Mouse (Mus musculus) embryonic facial prominence, embryonic 14.5 days (tissue): ENCODE measurements at regions not wholly inside any gene's neighbourhood (a gene's known extent, or its start where the extent isn't known, plus 50 kb on each side); places are given as distances from the start of the nearest gene placed in this dataset.

Experiments
- ATAC-seq: fragments of 200-750 bp; cut with Nextera tagmentation; 2 replicates; pipeline ENCODE4 v1.8.0; 2017; ENCODE audit warnings: low read depth, moderate number of reproducible peaks, moderate TSS enrichment
- DNase-seq: peaks from one replicate; pipeline ENCODE4 v3.0.0-alpha.2; 2015; ENCODE audit warnings: low spot score
- H3K27ac ChIP-seq: fragments of 300-500 bp; sonication (generic); replicated peaks from 2 replicates; pipeline ENCODE4 v1.5.1; 2014; ENCODE audit warnings: low read depth, mild to moderate bottlenecking, low read length, moderate library complexity
- H3K27me3 ChIP-seq: fragments of 300-500 bp; sonication (generic); replicated peaks from 2 replicates; pipeline ENCODE4 v1.6.1; 2014; ENCODE audit warnings: low read length; ENCODE audit not compliant: control insufficient read depth, insufficient read depth
- H3K36me3 ChIP-seq: fragments of 300-500 bp; sonication (generic); 2 replicates; pipeline ENCODE4 v1.6.1; 2014; ENCODE audit warnings: low read length, mixed read lengths; ENCODE audit not compliant: control insufficient read depth, insufficient read depth
- H3K4me1 ChIP-seq: fragments of 300-500 bp; sonication (generic); 2 replicates; pipeline ENCODE4 v1.6.1; 2014; ENCODE audit warnings: antibody characterized with exemption, low read length; ENCODE audit not compliant: control insufficient read depth, insufficient read depth
- H3K4me2 ChIP-seq: fragments of 300-500 bp; sonication (generic); 2 replicates; pipeline ENCODE4 v1.6.1; 2014; ENCODE audit warnings: low read depth, mild to moderate bottlenecking, low read length, moderate library complexity, mixed read lengths
- H3K4me3 ChIP-seq: fragments of 300-500 bp; sonication (generic); 2 replicates; pipeline ENCODE4 v1.5.1; 2014; ENCODE audit warnings: low read depth, mild to moderate bottlenecking, low read length
- H3K9ac ChIP-seq: fragments of 300-500 bp; sonication (generic); 2 replicates; pipeline ENCODE4 v1.6.1; 2014; ENCODE audit warnings: low read depth, mild to moderate bottlenecking, low read length, moderate library complexity, mixed read lengths
- H3K9me3 ChIP-seq: fragments of 300-500 bp; sonication (generic); 2 replicates; pipeline ENCODE4 v1.6.1; 2016; ENCODE audit warnings: low read length; ENCODE audit not compliant: control insufficient read depth
- WGBS: fragments of 180-500 bp; shearing (Covaris S2); extraction: QIAGEN DNeasy Blood & Tissue Kit; methylation state at CpG from one replicate; pipeline ENCODE4 v1.1.7; 2014; 5-methylcytosine and 5-hydroxymethylcytosine counted together

DNA sequence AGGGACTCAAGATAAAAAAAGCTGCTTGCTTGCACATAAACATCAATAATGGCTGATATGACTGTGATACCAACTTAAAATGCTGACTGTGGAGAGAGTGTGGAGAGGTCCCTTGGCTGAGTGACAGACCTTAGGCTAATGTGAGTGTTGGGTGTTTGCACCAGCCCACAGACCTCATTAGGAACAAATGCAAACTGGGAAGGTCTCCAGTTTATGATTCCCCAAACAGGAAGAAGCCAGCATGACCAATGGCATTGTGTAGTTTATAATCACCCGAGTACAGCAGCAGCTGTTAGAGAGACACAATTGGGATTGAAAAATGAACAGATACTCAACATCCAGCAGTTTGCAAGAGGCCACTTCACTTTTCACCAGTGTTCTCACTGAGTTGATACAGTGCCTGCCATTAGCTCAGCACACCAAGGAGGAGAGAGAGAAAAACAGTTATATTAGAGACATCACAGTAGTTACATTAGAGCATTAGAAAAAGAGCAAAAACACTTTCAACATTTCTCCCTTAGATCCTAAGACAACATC, 90.3 kb upstream of the Impg1 start:
- no peaks in the 10 kb centered on the region for H3K4me1 ChIP-seq
- no peaks in the 10 kb centered on the region for H3K27me3 ChIP-seq
- no peak overlapping the region for H3K27ac ChIP-seq
- H3K36me3 ChIP-seq: no peaks in the 10 kb centered on the region
- WGBS: 63% methylated on average over 1 of the region's 1 CpGs
- H3K4me3 ChIP-seq: no peak overlapping the region
- no peaks in the 10 kb centered on the region for H3K9me3 ChIP-seq
- ATAC-seq (no peak), DNase-seq (no peak)
- no peak overlapping the region for H3K4me2 ChIP-seq
- H3K9ac ChIP-seq: no peak overlapping the region
